Mouse (Mus musculus): Measurements from ENCODE around the gene Sord.

DNA sequence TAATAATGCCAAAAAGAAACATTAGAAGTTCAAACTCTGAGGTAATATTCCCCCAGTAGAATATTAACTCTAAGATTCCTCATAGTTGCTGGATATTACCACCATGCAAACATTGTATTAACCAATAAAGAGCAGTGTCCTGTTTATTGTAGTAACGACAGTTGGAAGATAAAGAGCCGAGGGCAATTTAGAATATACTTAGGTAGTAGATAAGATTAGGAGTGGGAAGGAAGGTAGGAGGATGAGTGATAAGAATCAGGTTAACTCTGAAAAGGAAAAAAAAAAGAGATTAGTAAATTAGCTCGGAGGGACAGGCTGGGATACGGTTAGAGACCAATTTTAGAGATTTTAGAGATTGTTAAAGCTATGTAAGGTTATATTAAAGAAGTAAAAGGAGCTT, 13.2 kb upstream of the Sord start:
- TF ChIP-seq CTCF (IDR thresholded peaks at IDR 0.05; ENCODE audit: low read depth, low read length) (no peak), GATA2 (IDR thresholded peaks at IDR 0.05; ENCODE audit: borderline replicate concordance, low read depth, low read length) (no peak), GATA1 (IDR thresholded peaks at IDR 0.05; ENCODE audit: borderline replicate concordance, low read length) (no peak)

Measured in G1E (cell line).